Mouse (Mus musculus) limb, embryonic 12.5 days (tissue): ENCODE results near the gene H13. TPM values are rescaled to one million over a fixed set of nuclear protein-coding genes. Genes with fewer than 3 reads are reported as not detected.

Experiments
- ATAC-seq: fragments of 200-750 bp; cut with Nextera tagmentation; 2 replicates; pipeline ENCODE4 v1.8.0; 2017; ENCODE audit warnings: low read depth, moderate TSS enrichment; ENCODE audit not compliant: insufficient number of reproducible peaks, insufficient read depth, low FRiP score, low TSS enrichment
- H3K27ac ChIP-seq: fragments of 300-500 bp; sonication (generic); 2 replicates; pipeline ENCODE4 v1.5.1; 2016; ENCODE audit warnings: mild to moderate bottlenecking, moderate library complexity
- H3K27me3 ChIP-seq: fragments of 300-500 bp; sonication (generic); 2 replicates; pipeline ENCODE4 v1.6.1; 2016; ENCODE audit warnings: mild to moderate bottlenecking, moderate library complexity
- H3K36me3 ChIP-seq: fragments of 300-500 bp; sonication (generic); 2 replicates; pipeline ENCODE4 v1.6.1; 2016; ENCODE audit warnings: mild to moderate bottlenecking, moderate library complexity
- H3K4me1 ChIP-seq: fragments of 300-500 bp; sonication (generic); replicated peaks from 2 replicates; pipeline ENCODE4 v1.6.1; 2016
- H3K4me2 ChIP-seq: fragments of 300-500 bp; sonication (generic); 2 replicates; pipeline ENCODE4 v1.6.1; 2016; ENCODE audit warnings: mild to moderate bottlenecking, moderate library complexity
- H3K4me3 ChIP-seq: fragments of 300-500 bp; sonication (generic); replicated peaks from 2 replicates; pipeline ENCODE4 v1.5.1; 2016; ENCODE audit warnings: mild to moderate bottlenecking
- H3K9ac ChIP-seq: fragments of 300-500 bp; sonication (generic); replicated peaks from 2 replicates; pipeline ENCODE4 v1.6.1; 2016; ENCODE audit warnings: mild to moderate bottlenecking, moderate library complexity
- H3K9me3 ChIP-seq: fragments of 300-500 bp; sonication (generic); 2 replicates; pipeline ENCODE4 v1.6.1; 2016; ENCODE audit warnings: mild to moderate bottlenecking, moderate library complexity
- WGBS: fragments of 180-500 bp; shearing (Covaris S2); methylation state at CpG from one replicate; pipeline ENCODE4 v1.1.7; 2016; 5-methylcytosine and 5-hydroxymethylcytosine counted together
- polyA plus RNA-seq: library from polyadenylated mRNA; unstranded; fragments of >200 nt; fragmentation: Nextera tagmentation; extraction: Ambion mirVana; gene quantifications from 2 replicates; pipeline ENCODE4 v1.2.1, GENCODE M21; 2016

Gene H13
- polyA plus RNA-seq, 1 experiment from 2014 or later = 135 TPM

GRCm38 (mm10) chr2:152736090-152736601 lies 66.9 kb downstream of the H13 start, which contains the start of gene Id1:
TSS of gene Id1 (plus strand) at chr2:152736251.
- Histone ChIP-seq H3K4me3 (peak within 1 kb of the TSS; percentile 91), H3K27ac (peak within 1 kb of the TSS; percentile 99), H3K36me3 (peaks cover 8% of the 10 kb centered on the region; the same call in 1 of the 2 replicates), H3K4me1 (peaks cover 54% of the 10 kb centered on the region), H3K27me3 (no peaks in the 10 kb centered on the region), H3K9ac (peak within 1 kb of the TSS; percentile 98), H3K9me3 (no peaks in the 10 kb centered on the region), H3K4me2 (peak within 1 kb of the TSS; percentile 93)
- under 1% methylated on average over 28 of the region's 28 CpGs for WGBS
- ATAC-seq = peak; percentile 66

- peaks cover 59% of the 10 kb centered on the region for H3K4me1 ChIP-seq
- H3K27ac ChIP-seq = peak overlapping the region; percentile 99
- peak overlapping the region; percentile 91 for H3K4me3 ChIP-seq
- H3K9ac ChIP-seq = peak overlapping the region; percentile 98
- H3K4me2 ChIP-seq = peak overlapping the region; percentile 93
- H3K36me3 ChIP-seq = peaks cover 8% of the 10 kb centered on the region; the same call in 1 of the 2 replicates
- no peaks in the 10 kb centered on the region for H3K9me3 ChIP-seq
- WGBS = under 1% methylated on average over 22 of the region's 22 CpGs
- H3K27me3 ChIP-seq = no peaks in the 10 kb centered on the region
- ATAC-seq = no peak
Observed at GRCm38 (mm10) chr2:152736748-152737147, 67.5 kb downstream of the H13 start.

GRCm38 (mm10) chr2:152737306-152738221 lies 68.3 kb downstream of the H13 start:
- H3K4me1 ChIP-seq = peaks cover 59% of the 10 kb centered on the region
- WGBS = 4% methylated on average over 10 of the region's 10 CpGs
- H3K36me3 ChIP-seq = peaks cover 8% of the 10 kb centered on the region; the same call in 1 of the 2 replicates
- peak overlapping the region; percentile 91 for H3K4me3 ChIP-seq
- no peak for ATAC-seq
- H3K9ac ChIP-seq = peak overlapping the region; percentile 98
- H3K9me3 ChIP-seq = no peaks in the 10 kb centered on the region
- peak overlapping the region; percentile 99 for H3K27ac ChIP-seq
- no peaks in the 10 kb centered on the region for H3K27me3 ChIP-seq
- H3K4me2 ChIP-seq = peak overlapping the region; percentile 93

- Histone ChIP-seq H3K9ac (peak overlapping the region; percentile 98), H3K9me3 (no peaks in the 10 kb centered on the region), H3K4me3 (peak overlapping the region; percentile 91), H3K36me3 (peaks cover 8% of the 10 kb centered on the region; the same call in 1 of the 2 replicates), H3K4me2 (peak overlapping the region; percentile 93), H3K4me1 (peaks cover 64% of the 10 kb centered on the region), H3K27ac (peak overlapping the region; percentile 99), H3K27me3 (no peaks in the 10 kb centered on the region)
- no peak for ATAC-seq
- 35% methylated on average over 2 of the region's 2 CpGs for WGBS
Observed at GRCm38 (mm10) chr2:152738341-152738740, 69.1 kb downstream of the H13 start.

GRCm38 (mm10) chr2:152739031-152739841 lies 70.0 kb downstream of the H13 start:
- peaks cover 56% of the 10 kb centered on the region for H3K4me1 ChIP-seq
- ATAC-seq = peak; percentile 81
- no peaks in the 10 kb centered on the region for H3K9me3 ChIP-seq
- under 1% methylated on average over 33 of the region's 36 CpGs for WGBS
- H3K27ac ChIP-seq = peak overlapping the region; percentile 99
- peaks cover 8% of the 10 kb centered on the region; the same call in 1 of the 2 replicates for H3K36me3 ChIP-seq
- no peaks in the 10 kb centered on the region for H3K27me3 ChIP-seq
- H3K4me3 ChIP-seq = peak overlapping the region; percentile 91
- H3K9ac ChIP-seq = peak overlapping the region; percentile 98
- peak overlapping the region; percentile 93 for H3K4me2 ChIP-seq

GRCm38 (mm10) chr2:152739842-152740260 lies 70.6 kb downstream of the H13 start:
- WGBS = 7% methylated on average over 3 of the region's 3 CpGs
- no peak; the same call in 1 of the 2 replicates for ATAC-seq

GRCm38 (mm10) chr2:152740490-152740889 lies 71.2 kb downstream of the H13 start:
- H3K4me3 ChIP-seq = no peak overlapping the region
- H3K4me1 ChIP-seq = peaks cover 50% of the 10 kb centered on the region
- no peak for ATAC-seq
- no peak overlapping the region for H3K9ac ChIP-seq
- peak overlapping the region; percentile 99 for H3K27ac ChIP-seq
- H3K27me3 ChIP-seq = no peaks in the 10 kb centered on the region
- peak overlapping the region; percentile 93; the same call in 1 of the 2 replicates for H3K4me2 ChIP-seq
- no peaks in the 10 kb centered on the region for H3K9me3 ChIP-seq
- peaks cover 8% of the 10 kb centered on the region; the same call in 1 of the 2 replicates for H3K36me3 ChIP-seq
- WGBS = 49% methylated on average over 5 of the region's 5 CpGs

More at GRCm38 (mm10) chr2:152739842-152740260, 70.6 kb downstream of the H13 start:
- H3K4me1 ChIP-seq = peaks cover 50% of the 10 kb centered on the region
- peaks cover 8% of the 10 kb centered on the region; the same call in 1 of the 2 replicates for H3K36me3 ChIP-seq
- H3K27me3 ChIP-seq = no peaks in the 10 kb centered on the region
- H3K27ac ChIP-seq = peak overlapping the region; percentile 99
- peak overlapping the region; percentile 93 for H3K4me2 ChIP-seq
- peak overlapping the region; percentile 91 for H3K4me3 ChIP-seq
- H3K9me3 ChIP-seq = no peaks in the 10 kb centered on the region
- H3K9ac ChIP-seq = 0 out of 2 replicates have a peak overlapping the region, but pooled peaks have one; percentile 12

GRCm38 (mm10) chr2:152741153-152742041 lies 72.1 kb downstream of the H13 start:
- peaks cover 8% of the 10 kb centered on the region; the same call in 1 of the 2 replicates for H3K36me3 ChIP-seq
- H3K27ac ChIP-seq = peak overlapping the region; percentile 99
- 47% methylated on average over 14 of the region's 14 CpGs for WGBS
- peaks cover 50% of the 10 kb centered on the region for H3K4me1 ChIP-seq
- H3K9me3 ChIP-seq = no peaks in the 10 kb centered on the region
- peak overlapping the region; percentile 43 for H3K4me2 ChIP-seq
- H3K9ac ChIP-seq = no peak overlapping the region; the same call in 1 of the 2 replicates
- no peak overlapping the region; the same call in 1 of the 2 replicates for H3K4me3 ChIP-seq
- no peak for ATAC-seq
- H3K27me3 ChIP-seq = no peaks in the 10 kb centered on the region

- no peak for ATAC-seq
- H3K9ac ChIP-seq = no peak overlapping the region
- peak overlapping the region; percentile 99 for H3K27ac ChIP-seq
- no peaks in the 10 kb centered on the region for H3K27me3 ChIP-seq
- peak overlapping the region; percentile 43; the same call in 1 of the 2 replicates for H3K4me2 ChIP-seq
- WGBS = 30% methylated on average over 10 of the region's 10 CpGs
- H3K36me3 ChIP-seq = peaks cover 6% of the 10 kb centered on the region; the same call in 1 of the 2 replicates
- no peak overlapping the region for H3K4me3 ChIP-seq
- no peaks in the 10 kb centered on the region for H3K9me3 ChIP-seq
- peaks cover 50% of the 10 kb centered on the region for H3K4me1 ChIP-seq
Observed at GRCm38 (mm10) chr2:152742435-152742834, 73.2 kb downstream of the H13 start.
